Mouse (Mus musculus) embryonic facial prominence, embryonic 13.5 days (tissue): ENCODE measurements around the gene Agap1. TPM values are rescaled to one million over a fixed set of nuclear protein-coding genes. Genes with fewer than 3 reads are reported as not detected.

Experiments
- ATAC-seq: fragments of 200-750 bp; cut with Nextera tagmentation; 2 replicates; pipeline ENCODE4 v1.8.0; 2017; ENCODE audit warnings: low read depth; ENCODE audit not compliant: insufficient number of reproducible peaks, insufficient read depth, low FRiP score, low TSS enrichment
- H3K27ac ChIP-seq: fragments of 300-500 bp; sonication (generic); 2 replicates; pipeline ENCODE4 v1.5.1; 2015; ENCODE audit warnings: moderate library complexity, mild to moderate bottlenecking, inconsistent platforms
- H3K27me3 ChIP-seq: fragments of 300-500 bp; sonication (generic); 2 replicates; pipeline ENCODE4 v1.6.1; 2015; ENCODE audit warnings: mild to moderate bottlenecking, inconsistent platforms
- H3K36me3 ChIP-seq: fragments of 300-500 bp; sonication (generic); 2 replicates; pipeline ENCODE4 v1.6.1; 2015; ENCODE audit warnings: mild to moderate bottlenecking, inconsistent platforms
- H3K4me1 ChIP-seq: fragments of 300-500 bp; sonication (generic); 2 replicates; pipeline ENCODE4 v1.6.1; 2015; ENCODE audit warnings: inconsistent platforms
- H3K4me2 ChIP-seq: fragments of 300-500 bp; sonication (generic); 2 replicates; pipeline ENCODE4 v1.6.1; 2015; ENCODE audit warnings: moderate library complexity, mild to moderate bottlenecking, inconsistent platforms
- H3K4me3 ChIP-seq: fragments of 300-500 bp; sonication (generic); 2 replicates; pipeline ENCODE4 v1.5.1; 2015; ENCODE audit warnings: mild to moderate bottlenecking, inconsistent platforms
- H3K9ac ChIP-seq: fragments of 300-500 bp; sonication (generic); 2 replicates; pipeline ENCODE4 v1.6.1; 2015; ENCODE audit warnings: mild to moderate bottlenecking, inconsistent platforms
- H3K9me3 ChIP-seq: fragments of 300-500 bp; sonication (generic); 2 replicates; pipeline ENCODE4 v1.6.1; 2016; ENCODE audit warnings: inconsistent platforms
- WGBS: fragments of 180-500 bp; shearing (Covaris S2); methylation state at CpG from one replicate; pipeline ENCODE4 v1.1.7; 2015; ENCODE audit warnings: mixed read lengths; 5-methylcytosine and 5-hydroxymethylcytosine counted together
- polyA plus RNA-seq: library from polyadenylated mRNA; unstranded; fragments of >200 nt; fragmentation: Nextera tagmentation; extraction: Ambion mirVana; gene quantifications from 2 replicates; pipeline ENCODE4 v1.2.1, GENCODE M21; 2015

Agap1 gene
- polyA plus RNA-seq, 1 experiment from 2014 or later, result 14.4 TPM

DNA sequence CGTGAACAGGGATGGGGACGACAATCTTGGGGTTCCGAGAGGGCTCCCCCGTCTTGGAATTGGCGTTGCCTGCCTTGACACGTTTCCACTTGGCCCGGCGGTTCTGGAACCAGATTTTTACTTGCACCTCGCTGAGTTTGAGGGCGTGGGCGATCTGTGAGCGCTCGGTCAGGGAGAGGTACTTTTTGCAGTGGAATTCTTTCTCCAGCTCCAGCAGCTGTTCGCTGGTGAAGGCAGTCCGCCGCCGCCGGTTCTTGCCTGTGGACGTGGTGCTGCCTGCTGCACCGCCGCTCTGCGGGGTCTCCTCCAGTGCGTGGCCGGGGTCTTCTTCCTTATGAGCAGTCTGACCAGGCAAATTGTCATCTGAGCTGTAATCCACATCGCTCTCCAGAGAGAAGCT is 474.1 kb downstream of the Agap1 start:
- H3K27ac ChIP-seq, result no peak overlapping the region
- H3K9me3 ChIP-seq, result no peaks in the 10 kb centered on the region
- H3K4me1 ChIP-seq, result peaks cover 41% of the 10 kb centered on the region
- H3K4me2 ChIP-seq, result peak overlapping the region; percentile 31
- H3K36me3 ChIP-seq, result no peaks in the 10 kb centered on the region
- no peak overlapping the region for H3K9ac ChIP-seq
- H3K4me3 ChIP-seq, result peak overlapping the region; percentile 17
- WGBS, result 5% methylated on average over 25 of the region's 25 CpGs
- H3K27me3 ChIP-seq, result peaks cover 98% of the 10 kb centered on the region
- no peak for ATAC-seq

DNA sequence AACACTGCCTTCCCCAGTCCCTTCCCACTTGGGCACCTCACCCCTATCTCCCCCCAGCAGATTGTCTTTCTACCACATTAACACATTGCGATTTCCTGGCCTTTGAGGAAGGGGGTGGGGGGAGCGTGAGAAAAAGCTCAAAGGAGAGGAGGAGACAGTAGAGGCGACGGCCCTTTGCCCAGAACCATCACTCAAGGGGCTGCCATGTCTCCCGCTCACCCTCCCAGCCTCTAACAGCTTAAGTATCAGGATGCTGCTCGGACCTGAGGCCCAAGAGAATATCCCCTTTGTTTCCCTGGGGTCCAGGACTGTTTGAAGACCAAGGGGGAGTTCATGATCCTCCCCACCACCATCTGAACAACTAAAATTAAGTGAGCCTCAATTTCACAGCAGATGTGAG is 474.6 kb downstream of the Agap1 start:
- 3% methylated on average over 6 of the region's 6 CpGs for WGBS
- Histone ChIP-seq H3K4me1 (peaks cover 45% of the 10 kb centered on the region), H3K27me3 (peaks cover 98% of the 10 kb centered on the region), H3K4me2 (peak overlapping the region; percentile 31), H3K27ac (no peak overlapping the region), H3K4me3 (peak overlapping the region; percentile 17), H3K9ac (no peak overlapping the region), H3K9me3 (no peaks in the 10 kb centered on the region), H3K36me3 (no peaks in the 10 kb centered on the region)
- no peak for ATAC-seq

DNA sequence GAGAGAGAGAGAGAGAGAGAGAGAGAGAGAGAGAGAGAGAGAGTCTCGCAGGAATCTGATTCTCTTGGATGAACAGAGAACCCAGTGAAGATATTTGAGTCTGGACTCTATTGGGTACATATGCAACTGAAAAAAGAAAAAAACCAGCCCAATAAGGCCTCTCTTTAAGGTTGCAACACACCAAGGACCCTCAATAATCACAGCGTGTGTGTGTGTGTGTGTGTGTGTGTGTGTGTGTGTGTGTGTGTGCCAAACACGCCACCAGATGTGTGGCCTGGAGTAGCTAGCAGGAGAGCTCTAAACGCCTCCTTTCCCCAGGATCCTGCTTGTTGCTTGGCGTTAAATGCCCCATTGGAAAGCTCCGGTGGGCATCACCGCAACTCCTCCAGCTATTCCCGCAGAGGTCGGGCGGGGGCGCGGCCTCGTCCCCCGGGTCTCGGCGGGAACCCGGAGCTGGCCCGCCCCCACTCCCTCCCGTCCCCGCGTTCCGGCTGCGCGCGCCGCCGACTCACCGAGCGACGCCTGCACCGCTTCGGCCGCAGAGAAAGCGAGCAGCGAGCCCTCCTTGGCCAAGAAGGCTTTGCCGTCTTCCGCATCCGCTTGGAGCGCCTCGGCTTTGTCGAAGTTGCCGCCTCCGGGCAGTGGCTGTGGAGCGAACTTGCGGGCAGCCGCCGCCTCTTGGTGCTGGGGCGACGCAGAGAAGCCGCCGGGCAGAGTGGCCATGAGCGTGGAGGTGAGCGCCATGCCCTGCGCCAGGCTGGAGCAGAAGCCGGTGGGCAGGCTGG is 475.3 kb downstream of the Agap1 start:
- under 1% methylated on average over 55 of the region's 55 CpGs for WGBS
- peaks cover 98% of the 10 kb centered on the region for H3K27me3 ChIP-seq
- H3K9me3 ChIP-seq, result no peaks in the 10 kb centered on the region
- peaks cover 47% of the 10 kb centered on the region for H3K4me1 ChIP-seq
- peak overlapping the region; percentile 73 for H3K4me2 ChIP-seq
- peak overlapping the region; percentile 47 for H3K4me3 ChIP-seq
- H3K27ac ChIP-seq, result no peak overlapping the region
- peak overlapping the region; percentile 58 for H3K9ac ChIP-seq
- H3K36me3 ChIP-seq, result no peaks in the 10 kb centered on the region
- no peak for ATAC-seq

DNA sequence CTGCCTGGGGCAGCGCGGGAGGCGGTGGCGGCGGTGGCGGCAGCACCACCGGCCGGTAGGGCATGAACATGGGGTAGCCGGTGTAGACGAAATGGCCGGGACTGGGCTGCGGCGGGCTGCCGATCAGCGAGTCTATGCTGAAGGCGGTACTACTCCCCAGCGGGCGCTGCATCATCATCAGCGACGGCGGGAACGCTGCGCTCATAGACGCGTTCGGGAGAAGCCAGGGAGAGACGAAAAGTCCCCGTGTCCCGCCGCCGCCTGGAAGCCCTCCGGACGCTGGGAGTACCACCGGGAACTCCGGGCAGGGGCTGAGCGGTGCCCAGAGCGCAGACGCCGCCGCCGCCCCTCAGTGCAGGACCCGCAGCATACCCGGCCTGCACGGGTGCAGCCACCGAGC is 475.9 kb downstream of the Agap1 start:
- WGBS, result under 1% methylated on average over 43 of the region's 45 CpGs
- Histone ChIP-seq H3K27ac (no peak overlapping the region), H3K4me3 (peak overlapping the region; percentile 47)

DNA sequence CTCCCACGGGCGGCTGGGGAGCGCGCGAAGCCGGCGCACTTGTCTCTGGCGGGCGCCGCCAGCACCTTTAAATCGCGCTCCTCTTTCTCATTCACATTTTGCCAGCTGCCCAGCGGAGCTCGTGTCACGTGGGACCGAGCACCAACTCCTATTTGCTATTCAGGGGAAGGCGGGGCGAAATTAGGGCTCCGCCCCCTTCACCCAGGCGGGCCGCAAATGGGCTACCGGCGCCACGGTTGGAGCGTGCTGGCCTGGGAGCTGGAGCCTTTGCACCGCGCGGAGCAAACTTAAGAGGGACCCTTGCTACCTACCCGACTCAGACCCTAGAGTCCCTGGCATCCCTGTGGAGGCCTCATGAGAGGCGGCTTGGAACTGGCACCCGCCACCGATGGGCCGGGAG is 476.5 kb downstream of the Agap1 start, which contains the start of gene Gbx2:
Gbx2 (minus strand) TSS at position 60 of the 400 bp plus-strand sequence.
- peak within 1 kb of the TSS; percentile 47 for H3K4me3 ChIP-seq
- under 1% methylated on average over 33 of the region's 33 CpGs for WGBS

More for the DNA sequence above, 475.9 kb downstream of the Agap1 start:
- Histone ChIP-seq H3K9ac (peak overlapping the region; percentile 58), H3K4me1 (peaks cover 51% of the 10 kb centered on the region), H3K9me3 (no peaks in the 10 kb centered on the region), H3K27me3 (peaks cover 98% of the 10 kb centered on the region), H3K4me2 (peak overlapping the region; percentile 73), H3K36me3 (no peaks in the 10 kb centered on the region)
- ATAC-seq, result 0 out of 2 replicates have a peak, but pooled peaks have one; percentile 17

DNA sequence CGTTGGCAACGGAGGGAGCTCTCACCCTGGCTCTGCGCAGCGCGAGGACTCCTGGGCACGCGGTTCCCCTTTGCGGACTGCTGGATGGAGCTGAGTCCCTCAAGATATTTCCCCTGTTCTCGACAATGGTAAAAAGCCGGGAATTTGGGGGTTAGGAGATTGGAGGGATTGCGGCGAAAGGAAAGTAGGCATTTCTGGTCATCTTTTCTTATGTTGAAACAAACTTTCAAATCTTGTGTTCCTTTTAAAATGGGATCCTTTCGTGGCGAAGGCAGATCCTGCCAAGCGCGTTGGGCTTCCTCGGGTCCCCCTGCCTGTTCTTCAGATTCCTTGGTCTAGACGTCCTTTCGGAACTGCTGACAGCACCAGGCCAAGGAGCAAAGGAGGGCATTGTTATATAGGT is 477.4 kb downstream of the Agap1 start:
- Histone ChIP-seq H3K27ac (no peak overlapping the region), H3K9me3 (no peaks in the 10 kb centered on the region), H3K4me2 (no peak overlapping the region), H3K36me3 (no peaks in the 10 kb centered on the region), H3K4me1 (peaks cover 53% of the 10 kb centered on the region), H3K27me3 (peaks cover 98% of the 10 kb centered on the region), H3K4me3 (no peak overlapping the region; the same call in 1 of the 2 replicates), H3K9ac (no peak overlapping the region)
- ATAC-seq, result no peak
- 2% methylated on average over 19 of the region's 19 CpGs for WGBS

More for the DNA sequence above, 476.5 kb downstream of the Agap1 start, which contains the start of gene Gbx2:
- H3K9me3 ChIP-seq, result no peaks in the 10 kb centered on the region
- ATAC-seq, result peak; percentile 38; the same call in 1 of the 2 replicates
- peaks cover 98% of the 10 kb centered on the region for H3K27me3 ChIP-seq
- H3K27ac ChIP-seq, result no peak within 1 kb of the TSS
- H3K36me3 ChIP-seq, result no peaks in the 10 kb centered on the region
- H3K4me1 ChIP-seq, result peaks cover 54% of the 10 kb centered on the region
- peak within 1 kb of the TSS; percentile 58 for H3K9ac ChIP-seq
- H3K4me2 ChIP-seq, result peak within 1 kb of the TSS; percentile 73

DNA sequence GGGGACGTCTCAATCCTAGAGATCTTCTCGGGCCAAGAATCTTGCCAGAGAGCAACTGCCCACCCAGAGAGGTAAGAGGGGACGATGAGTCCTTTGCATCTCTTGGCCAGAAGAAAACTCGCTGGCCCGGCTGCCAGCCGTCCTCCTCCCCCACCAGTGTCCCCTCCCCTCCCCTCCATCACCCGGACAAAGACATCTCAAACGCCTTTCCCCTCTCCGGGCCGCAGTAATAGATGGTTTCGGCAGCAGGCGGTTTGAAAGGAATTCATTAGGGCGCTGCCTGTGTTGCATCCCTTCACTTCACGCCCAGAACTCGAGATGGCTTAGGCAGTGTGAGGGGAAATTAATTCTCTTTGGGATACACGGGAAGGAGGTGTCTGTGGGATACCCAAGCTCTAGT is 478.0 kb downstream of the Agap1 start:
- ATAC-seq, result no peak
- Histone ChIP-seq H3K9me3 (no peaks in the 10 kb centered on the region), H3K4me2 (no peak overlapping the region), H3K9ac (no peak overlapping the region), H3K4me3 (no peak overlapping the region), H3K27me3 (peaks cover 98% of the 10 kb centered on the region), H3K4me1 (peaks cover 47% of the 10 kb centered on the region), H3K36me3 (no peaks in the 10 kb centered on the region), H3K27ac (no peak overlapping the region)
- under 1% methylated on average over 16 of the region's 16 CpGs for WGBS

DNA sequence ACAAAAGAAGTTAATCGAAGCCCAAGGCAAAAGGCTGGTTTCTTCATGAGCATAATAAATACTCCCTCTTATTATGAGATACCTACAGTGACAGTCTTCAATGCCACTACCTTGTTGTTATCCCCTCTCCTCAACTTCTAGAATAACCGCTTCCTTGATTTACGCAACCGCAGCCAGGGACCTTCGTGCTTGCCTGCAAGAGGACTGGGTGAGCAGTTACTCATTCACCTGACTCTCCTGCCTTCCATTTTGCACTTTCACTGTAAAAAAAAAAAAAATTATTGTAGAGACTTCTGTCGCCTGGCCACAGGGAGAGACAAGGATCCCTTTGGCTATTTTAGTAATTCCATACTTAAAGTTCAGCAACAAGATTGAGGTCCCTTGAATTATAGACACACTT is 478.4 kb downstream of the Agap1 start:
- no peak for ATAC-seq
- 4% methylated on average over 6 of the region's 6 CpGs for WGBS
- Histone ChIP-seq H3K4me1 (peaks cover 46% of the 10 kb centered on the region), H3K27me3 (peaks cover 98% of the 10 kb centered on the region), H3K4me2 (no peak overlapping the region), H3K27ac (no peak overlapping the region), H3K36me3 (no peaks in the 10 kb centered on the region), H3K4me3 (no peak overlapping the region), H3K9ac (no peak overlapping the region), H3K9me3 (no peaks in the 10 kb centered on the region)

DNA sequence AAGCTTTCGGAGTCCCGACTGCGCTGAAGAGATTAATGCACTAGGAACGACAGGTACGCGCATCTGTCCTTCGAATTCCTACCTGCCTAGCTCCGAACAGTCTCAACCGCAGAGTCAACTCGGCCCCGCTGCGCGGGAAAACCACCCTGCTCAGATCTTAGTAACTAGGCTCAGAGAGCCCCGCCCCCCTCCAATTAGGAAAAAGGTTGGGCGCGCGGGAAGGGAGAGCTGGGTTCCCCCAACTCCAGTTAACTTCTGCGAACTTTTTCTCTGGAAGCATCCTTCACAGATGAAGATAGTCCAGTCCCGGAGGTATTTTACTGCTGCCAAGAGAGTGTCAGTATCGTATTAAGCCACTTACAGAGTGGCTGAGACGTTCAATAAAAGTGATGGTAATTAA is 479.2 kb downstream of the Agap1 start:
- peaks cover 43% of the 10 kb centered on the region for H3K4me1 ChIP-seq
- no peaks in the 10 kb centered on the region for H3K9me3 ChIP-seq
- no peak overlapping the region for H3K9ac ChIP-seq
- H3K4me2 ChIP-seq, result no peak overlapping the region
- H3K4me3 ChIP-seq, result 0 out of 2 replicates have a peak overlapping the region, but pooled peaks have one; percentile 3
- no peaks in the 10 kb centered on the region for H3K36me3 ChIP-seq
- H3K27me3 ChIP-seq, result peaks cover 98% of the 10 kb centered on the region
- WGBS, result under 1% methylated on average over 21 of the region's 21 CpGs
- ATAC-seq, result no peak
- no peak overlapping the region for H3K27ac ChIP-seq

DNA sequence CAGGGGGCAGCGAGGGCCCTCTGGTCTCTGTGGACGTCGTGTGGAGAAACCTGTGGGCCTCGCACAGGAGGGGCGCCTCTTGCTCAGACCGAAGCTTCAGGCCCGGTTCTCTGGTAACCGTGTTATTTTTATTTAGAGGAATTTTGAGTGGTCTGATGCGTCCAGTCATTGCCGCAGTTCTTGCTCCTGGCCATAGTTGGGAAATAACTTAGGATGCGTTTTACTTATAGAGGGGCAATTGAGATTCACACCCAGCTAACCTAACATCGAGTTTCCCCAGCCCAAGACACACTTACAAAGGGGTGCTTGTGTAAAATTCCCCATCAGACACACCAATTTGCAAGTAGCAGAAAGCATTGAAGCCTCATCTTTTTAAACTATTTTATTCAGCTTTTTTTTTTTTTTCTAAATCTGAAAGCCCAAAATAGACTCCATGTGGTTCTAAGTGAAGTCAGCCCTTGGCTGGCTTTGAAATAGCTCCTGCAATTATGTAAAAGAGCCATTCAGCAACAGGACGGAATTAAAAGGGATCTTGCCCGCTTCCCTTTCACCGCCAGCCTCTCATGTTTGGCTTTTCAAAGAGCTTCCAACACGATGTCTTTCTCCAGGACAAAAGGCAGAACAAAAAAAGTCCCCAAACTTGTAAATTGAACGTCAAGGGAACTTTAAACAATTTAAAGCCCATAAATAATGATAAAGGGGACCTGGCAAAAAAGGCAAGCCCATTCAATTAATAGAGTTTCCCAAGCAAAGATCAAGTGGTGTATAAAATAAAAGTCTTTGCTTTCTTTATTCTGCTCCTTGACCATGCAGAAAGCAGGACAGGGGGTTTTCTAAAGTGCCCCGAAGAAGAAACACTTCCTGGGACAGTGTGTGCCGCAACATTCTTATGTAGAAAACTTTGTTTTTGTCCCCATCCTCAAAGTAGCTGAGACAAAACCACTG is 480.0 kb downstream of the Agap1 start:
- WGBS, result 2% methylated on average over 19 of the region's 19 CpGs
- no peak for ATAC-seq
- H3K36me3 ChIP-seq, result no peaks in the 10 kb centered on the region

DNA sequence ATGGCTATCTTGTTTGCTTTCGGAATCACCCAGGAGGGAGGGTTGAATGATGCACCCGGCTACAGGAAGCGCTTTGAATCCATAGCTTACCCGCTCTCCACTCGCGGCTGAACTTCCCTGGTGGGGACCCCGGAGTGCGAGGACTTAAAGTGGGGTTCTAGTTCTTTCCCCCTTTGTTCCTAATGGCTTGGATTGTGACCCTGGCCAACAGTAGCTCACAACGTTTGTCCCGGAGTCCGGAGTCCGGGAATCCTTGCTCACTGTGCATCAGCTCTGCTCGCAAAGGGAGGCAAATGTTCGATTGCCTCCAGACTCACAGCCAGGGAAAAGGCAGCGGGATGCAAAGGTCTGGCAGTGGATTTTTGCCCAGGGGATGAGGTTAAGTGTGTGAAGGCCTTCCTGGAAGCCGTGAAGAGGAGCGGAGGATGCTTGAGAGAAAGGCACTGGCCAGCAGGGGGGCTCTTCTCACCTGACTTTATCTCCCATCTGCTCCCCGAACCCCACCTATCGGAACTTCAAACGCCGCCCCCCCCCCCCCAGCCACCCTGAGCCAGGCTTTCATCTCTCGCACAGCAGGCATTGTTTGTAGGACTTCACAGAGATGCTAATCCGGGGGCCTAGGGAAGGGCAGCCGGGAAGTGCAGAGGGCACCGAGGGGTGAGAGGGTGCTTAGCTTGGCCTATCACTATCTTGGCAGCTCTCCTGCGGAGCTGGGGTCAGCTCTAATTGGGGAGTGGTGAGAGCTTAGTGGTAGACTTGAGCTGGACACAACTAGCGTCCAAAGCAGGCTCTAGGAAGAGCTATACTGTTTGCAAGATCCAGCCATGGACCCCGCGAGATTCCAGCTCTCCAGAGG is 481.1 kb downstream of the Agap1 start:
- no peak for ATAC-seq
- Histone ChIP-seq H3K4me2 (peak overlapping the region; percentile 19; the same call in 1 of the 2 replicates), H3K9ac (no peak overlapping the region), H3K27me3 (peaks cover 97% of the 10 kb centered on the region), H3K36me3 (no peaks in the 10 kb centered on the region), H3K4me3 (no peak overlapping the region), H3K9me3 (no peaks in the 10 kb centered on the region), H3K4me1 (peaks cover 25% of the 10 kb centered on the region), H3K27ac (no peak overlapping the region)
- 1% methylated on average over 29 of the region's 29 CpGs for WGBS

More for the DNA sequence above, 480.0 kb downstream of the Agap1 start:
- no peak overlapping the region for H3K9ac ChIP-seq
- peaks cover 98% of the 10 kb centered on the region for H3K27me3 ChIP-seq
- no peak overlapping the region for H3K4me3 ChIP-seq
- peaks cover 36% of the 10 kb centered on the region for H3K4me1 ChIP-seq
- no peaks in the 10 kb centered on the region for H3K9me3 ChIP-seq
- H3K27ac ChIP-seq, result no peak overlapping the region
- H3K4me2 ChIP-seq, result no peak overlapping the region
